In the genomic region with DNA sequence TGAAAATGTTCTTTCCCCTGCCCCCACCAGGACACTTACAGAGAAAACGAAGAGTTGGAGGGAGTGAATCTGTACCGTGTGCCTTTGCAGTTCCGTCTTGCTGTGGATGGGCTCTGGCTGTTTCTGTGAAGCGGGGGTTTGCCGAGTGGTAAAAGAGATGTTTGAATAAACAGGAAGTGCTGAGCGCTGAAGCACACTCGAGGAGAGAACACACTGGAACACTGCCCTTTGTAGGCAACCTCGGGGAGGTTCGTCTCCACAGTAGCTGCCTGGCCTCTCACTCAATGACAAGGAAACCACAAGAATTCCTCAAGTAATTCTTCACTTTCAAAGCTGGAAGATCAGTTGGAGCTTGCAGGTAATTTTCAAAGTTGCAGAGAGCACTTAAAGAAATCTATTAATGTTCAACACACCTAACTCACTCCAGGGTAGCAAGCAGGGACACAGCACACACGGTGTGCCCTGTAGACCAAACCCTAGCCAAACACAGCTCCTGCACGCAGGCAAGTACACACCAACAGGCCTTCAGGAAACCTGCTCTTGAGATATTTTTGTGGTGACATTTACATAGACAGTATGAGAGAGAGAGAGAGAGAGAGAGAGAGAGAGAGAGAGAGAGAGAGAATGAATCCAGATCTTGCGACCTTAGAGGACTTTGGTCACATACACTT, we compare ENCODE assay signal across 8 mouse cellular contexts.
DNase-seq lines count a peak whose midpoint lies in the region; ATAC-seq lines count a peak whose summit lies in the region.

No protein-coding gene starts in this region.

- H3K36me3 ChIP-seq in heart, embryonic 16.5 days (ENCODE audit: control insufficient read depth, insufficient read depth), result no peaks in the 10 kb centered on the region

- H3K27ac ChIP-seq in heart, embryonic 16.5 days (ENCODE audit: low read length), result peak overlapping the region; percentile 98

- no peaks in the 10 kb centered on the region for H3K9me3 ChIP-seq in heart, embryonic 16.5 days (replicated peaks; ENCODE audit: control insufficient read depth, low read length)

- H3K27me3 ChIP-seq in heart, embryonic 16.5 days (ENCODE audit: control insufficient read depth, insufficient read depth, low read length), result no peaks in the 10 kb centered on the region

- DNase-seq in right cerebral cortex, postnatal 10 days (ENCODE audit: low spot score in 2 of 2), result peak; percentile 43 to 46
- DNase-seq in right cerebral cortex, postnatal 4 days, result no peak
- DNase-seq in embryo, embryonic 9.5 days (ENCODE audit: extremely low spot score), result peak; percentile 45
- peak; percentile 54 for DNase-seq in kidney, postnatal 10 days
- DNase-seq in lung, postnatal 14 days, result peak; percentile 77
- peak; percentile 26 for DNase-seq in retina, embryonic 14.5 days (ENCODE audit: low spot score)
- no peak for DNase-seq in cerebellum, adult 11 months

- peak overlapping the region; percentile 56 for H3K4me3 ChIP-seq in heart, embryonic 16.5 days (ENCODE audit: low read length)

- peak; percentile 28; the same call in 1 of the 2 replicates for ATAC-seq in heart, embryonic 16.5 days (replicated peaks; ENCODE audit: extremely low read depth, insufficient read depth, low FRiP score)

- peaks cover 45% of the 10 kb centered on the region for H3K4me1 ChIP-seq in heart, embryonic 16.5 days (ENCODE audit: control insufficient read depth, insufficient read depth, low read length)

- H3K9ac ChIP-seq in heart, embryonic 16.5 days (ENCODE audit: low read length), result peak overlapping the region; percentile 67

- 8% methylated on average over 12 of the region's 12 CpGs for WGBS in heart, embryonic 16.5 days

- H3K4me2 ChIP-seq in heart, embryonic 16.5 days (ENCODE audit: low read depth, low read length), result peak overlapping the region; percentile 69

Comparison
In these comparisons a context has a peak if more than half of its experiments do, and no peak if none do; other contexts are left out.
1. DNase-seq: peak in right cerebral cortex, postnatal 10 days (2 of 2), embryo, embryonic 9.5 days (single experiment), kidney, postnatal 10 days (single experiment), lung, postnatal 14 days (single experiment) and retina, embryonic 14.5 days (single experiment); none in right cerebral cortex, postnatal 4 days (single experiment) and cerebellum, adult 11 months (single experiment).